Mouse (Mus musculus) A20 (cell line): Measurements from ENCODE around the gene Snrpa.
A peak's percentile ranks its signal among the peaks of the same experiment; 100 is the strongest.

Source experiments
- DNase-seq: peaks from one replicate; pipeline ENCODE4 v3.0.0-alpha.2; 2011; ENCODE audit warnings: low read depth, low spot score

Gene Snrpa

GRCm38 (mm10) chr7:27198779-27199178 is 2.7 kb upstream of the Snrpa start:
- no peak for DNase-seq

GRCm38 (mm10) chr7:27198355-27198754 is 2.3 kb upstream of the Snrpa start:
- no peak for DNase-seq

DNA sequence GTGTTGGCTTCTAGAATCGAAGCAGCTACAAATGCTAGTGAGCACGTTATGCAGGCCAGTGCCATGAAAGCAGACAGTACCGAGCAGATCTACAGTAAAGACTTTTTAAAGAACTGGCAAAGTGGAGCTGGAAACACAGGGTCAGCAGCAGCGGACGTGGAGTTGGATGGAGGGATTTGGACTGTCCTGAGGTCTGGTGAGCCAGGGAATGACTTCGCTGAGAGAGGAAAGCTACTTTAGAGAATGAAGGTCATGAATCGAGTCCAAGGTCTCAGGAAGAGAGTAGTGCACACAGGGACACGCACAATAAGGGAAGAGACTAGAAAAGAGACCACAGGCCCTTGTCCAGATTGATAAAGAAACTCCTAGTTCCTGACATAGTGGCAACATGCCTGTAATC is 1.6 kb upstream of the Snrpa start:
- no peak for DNase-seq

GRCm38 (mm10) chr7:27197136-27197535 is 1.1 kb upstream of the Snrpa start:
- DNase-seq = peak; percentile 24

GRCm38 (mm10) chr7:27193731-27194130 is 2.3 kb downstream of the Snrpa start:
- DNase-seq = no peak

DNA sequence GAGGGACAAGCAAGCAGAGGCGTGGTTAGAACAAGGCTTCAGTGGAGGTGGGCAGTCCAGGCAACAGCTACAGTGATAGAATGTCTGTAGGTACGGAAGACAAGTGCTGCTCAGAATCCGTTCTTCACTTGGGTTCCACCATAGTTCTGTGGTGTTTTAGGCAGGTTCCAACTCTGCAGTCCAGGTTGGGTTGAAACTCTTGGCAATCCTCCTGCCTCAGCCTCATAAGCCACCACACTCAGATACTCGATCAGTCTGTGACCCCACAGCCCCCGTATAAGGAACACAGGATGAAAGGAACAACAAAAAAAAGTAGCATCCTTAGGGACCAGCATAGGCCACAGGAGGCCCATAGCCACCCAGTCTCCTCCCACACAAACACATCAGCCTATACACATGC is 3.6 kb downstream of the Snrpa start:
- DNase-seq = no peak

DNA sequence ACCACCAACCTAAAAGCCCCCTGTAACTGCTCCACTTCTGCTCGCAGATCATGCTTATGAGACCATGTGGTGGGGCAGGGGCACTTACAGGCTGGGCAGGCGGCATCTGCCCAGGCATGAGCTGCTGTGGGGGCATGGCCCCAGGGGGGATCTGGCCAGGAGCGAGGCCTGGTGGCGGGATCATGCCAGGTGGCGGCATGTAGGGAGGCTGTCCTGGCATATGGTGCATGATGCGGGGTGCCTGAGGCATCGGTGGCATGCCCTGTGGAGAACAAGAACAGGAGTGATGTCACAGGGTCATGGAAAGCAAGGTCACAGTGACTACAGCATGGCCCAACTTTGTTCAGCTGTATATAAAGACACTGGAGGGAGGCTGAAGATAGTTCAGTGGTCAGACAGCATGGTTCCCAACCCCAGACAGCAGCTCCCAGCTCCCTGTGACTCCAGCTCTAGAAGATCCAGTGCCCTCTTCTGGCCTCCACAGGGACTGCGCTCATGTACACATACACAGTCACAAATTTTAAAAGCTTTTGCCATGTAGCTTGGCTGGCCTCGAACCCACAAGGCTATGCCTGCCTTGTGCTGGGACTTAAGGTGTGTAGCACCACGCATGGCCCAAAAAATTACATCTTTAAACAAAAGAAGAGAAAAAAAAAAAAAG is 6.7 kb downstream of the Snrpa start:
- DNase-seq = peak; percentile 39

GRCm38 (mm10) chr7:27185986-27186385 is 10.1 kb downstream of the Snrpa start:
- DNase-seq = no peak

- peak; percentile 65 for DNase-seq
Observed at GRCm38 (mm10) chr7:27184964-27185363, 11.1 kb downstream of the Snrpa start.

GRCm38 (mm10) chr7:27182498-27182897 is 13.6 kb downstream of the Snrpa start:
- DNase-seq = no peak

- DNase-seq = no peak
Observed at GRCm38 (mm10) chr7:27180837-27181695, 15.0 kb downstream of the Snrpa start, which contains the start of the genes Gm21983 and Mia. Gene Gm21983, minus strand, starts transcription at chr7:27181086. Gene Mia, minus strand, starts transcription at chr7:27181157.

DNA sequence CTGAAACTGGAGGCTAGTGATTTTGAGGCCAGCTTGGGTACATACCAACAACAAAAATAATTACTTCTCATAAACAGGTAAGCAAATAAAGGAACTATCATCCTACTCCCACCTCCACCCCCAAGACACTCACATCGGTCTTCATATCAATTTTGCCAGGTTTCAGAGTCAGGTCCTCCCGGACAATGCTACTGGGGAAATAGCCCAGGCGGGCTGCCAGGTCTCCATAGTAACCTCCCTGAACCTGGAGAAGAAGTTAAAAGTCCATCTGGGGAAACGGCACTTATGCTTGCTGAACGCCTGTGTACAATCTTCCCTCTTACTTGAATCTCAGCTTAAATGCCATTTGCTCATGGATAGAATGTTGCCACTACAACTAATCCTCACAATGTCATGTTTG is 16.0 kb downstream of the Snrpa start:
- no peak for DNase-seq

DNA sequence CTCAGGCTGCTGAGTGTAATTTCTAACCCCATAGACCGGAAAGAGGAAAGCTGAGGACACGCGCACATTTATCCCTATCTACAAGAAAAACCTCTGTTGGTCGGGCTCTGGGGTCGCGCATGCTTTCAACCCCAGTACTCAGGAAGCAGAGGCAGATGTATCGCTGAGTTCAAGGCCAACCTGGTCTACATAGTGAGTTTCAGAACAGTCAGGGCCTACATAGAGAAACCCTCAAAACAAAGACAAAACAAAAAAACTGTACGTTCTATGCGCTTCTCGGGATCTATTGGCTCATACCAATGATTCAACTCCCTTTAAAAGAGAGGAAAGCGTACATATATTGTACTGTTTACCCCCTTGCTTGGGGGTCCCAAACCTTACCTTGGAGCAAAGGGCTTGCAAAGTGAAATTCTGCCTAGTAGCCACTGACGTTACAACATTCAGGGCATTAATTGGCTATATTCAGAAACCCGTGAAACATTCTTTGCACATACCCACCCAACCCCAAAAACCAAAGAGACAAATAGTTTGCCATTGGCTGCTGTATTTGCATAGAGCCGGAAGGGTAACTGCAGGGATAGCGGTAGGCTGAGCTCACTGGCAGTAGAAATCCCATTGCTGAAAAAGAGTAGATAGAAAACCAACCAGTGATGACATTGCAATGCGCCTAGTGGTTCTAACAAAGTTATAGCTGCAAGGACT is 16.7 kb downstream of the Snrpa start:
- DNase-seq = peak; percentile 93

DNA sequence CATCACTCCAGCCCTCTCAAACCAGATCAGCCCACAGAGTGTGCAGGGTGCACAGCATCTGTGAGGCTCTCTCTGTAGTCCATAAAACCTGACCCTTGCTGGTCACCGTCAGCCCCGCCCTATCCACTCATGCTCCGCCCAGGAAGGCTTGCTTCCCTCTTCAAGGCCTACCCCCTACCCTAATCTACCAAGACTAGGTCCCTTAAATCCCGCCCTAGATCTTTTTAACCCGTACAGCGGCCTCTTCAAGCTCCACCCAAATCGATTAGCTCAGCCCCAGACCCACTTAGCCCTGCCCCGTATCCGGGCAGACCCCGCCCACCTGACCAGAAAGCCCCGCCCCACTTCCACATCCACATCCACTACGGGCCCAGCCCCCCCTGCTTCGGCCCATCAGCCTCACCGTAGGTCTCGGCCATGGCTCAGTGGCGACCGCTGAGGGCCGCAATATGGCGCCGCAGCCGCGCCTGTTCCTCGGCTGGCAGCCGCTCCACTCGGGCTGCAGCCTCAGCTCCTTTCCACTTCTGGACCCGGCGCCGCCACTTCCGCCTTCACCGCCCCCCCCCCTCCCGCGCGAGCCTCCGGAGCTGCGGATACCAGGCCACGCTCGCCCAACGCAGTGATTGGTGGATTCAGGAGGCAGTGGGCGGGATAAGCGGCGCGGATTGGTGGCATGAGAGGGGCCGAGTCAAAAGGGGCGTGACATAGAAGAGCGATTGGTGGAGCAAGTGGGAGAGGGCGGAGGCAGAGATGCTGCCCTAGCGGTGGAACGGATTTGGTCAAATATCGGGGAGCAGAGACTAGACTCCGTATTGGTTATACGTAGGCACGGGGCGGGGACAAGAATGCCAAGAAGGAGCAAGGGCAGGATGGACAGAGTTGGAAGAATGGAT is 17.5 kb downstream of the Snrpa start, which contains the start of gene Rab4b:
Rab4b (minus strand) TSS at position 573 of the 893 bp plus-strand sequence.
- peak; percentile 100 for DNase-seq

DNA sequence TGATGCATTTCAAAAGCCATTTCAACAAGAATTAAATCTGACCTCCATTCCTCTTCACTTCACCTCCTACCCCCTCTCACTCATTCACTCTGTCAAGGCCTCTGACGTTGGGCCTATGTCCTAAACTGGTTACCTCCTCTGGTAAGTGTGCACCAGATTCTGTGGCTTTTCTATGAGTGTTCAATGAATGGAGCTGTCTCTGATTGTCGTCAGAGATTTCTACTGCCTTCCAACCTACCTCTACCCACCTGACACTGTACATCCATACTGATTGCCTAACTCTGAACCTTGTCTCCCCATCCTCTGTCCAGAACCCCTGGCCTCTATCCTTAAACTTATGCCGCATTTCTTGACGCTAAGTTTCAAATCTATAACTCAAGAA is 18.1 kb downstream of the Snrpa start:
- no peak for DNase-seq

- DNase-seq = no peak
Observed at GRCm38 (mm10) chr7:27174896-27175295, 21.2 kb downstream of the Snrpa start.

DNA sequence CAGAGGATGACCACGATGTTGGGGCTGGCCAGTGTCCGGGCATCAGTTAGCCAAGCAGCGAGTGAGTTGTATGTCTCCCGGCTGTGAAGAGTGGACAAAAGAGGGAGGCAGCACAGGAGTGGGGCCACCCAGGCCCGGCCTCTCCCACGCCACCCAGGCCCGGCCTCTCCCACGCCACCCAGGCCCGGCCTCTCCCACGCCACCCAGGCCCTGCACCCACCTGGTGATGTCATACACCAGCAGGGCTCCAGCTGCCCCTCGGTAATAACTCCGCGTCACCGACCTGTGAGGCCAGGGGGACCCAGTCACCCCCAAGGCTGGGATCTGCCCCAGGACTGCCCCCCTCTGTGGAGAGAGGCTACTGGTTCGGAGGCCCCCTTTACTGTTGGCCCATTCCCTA is 21.6 kb downstream of the Snrpa start:
- no peak for DNase-seq

- no peak for DNase-seq
Observed at GRCm38 (mm10) chr7:27170981-27171380, 25.1 kb downstream of the Snrpa start.

DNA sequence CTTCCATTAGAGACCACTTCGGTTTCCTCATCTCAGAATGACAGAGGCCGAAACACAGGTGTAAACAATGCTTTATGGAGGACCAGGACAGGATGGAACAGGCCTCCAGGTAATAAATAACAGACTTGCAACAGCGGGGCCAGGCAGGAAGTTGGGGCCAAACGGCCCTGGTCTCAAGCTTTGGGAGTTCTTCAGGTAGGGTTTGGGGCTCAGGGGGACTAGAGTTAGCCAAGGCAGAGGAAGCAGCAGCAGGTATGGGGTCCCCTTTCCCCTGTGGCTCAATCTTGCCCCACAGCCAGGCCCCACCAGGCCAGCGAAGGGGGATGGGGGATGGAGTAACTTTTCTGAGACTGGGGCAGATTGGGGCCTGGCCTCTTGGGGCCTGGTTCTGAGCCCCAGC is 27.7 kb downstream of the Snrpa start:
- DNase-seq = peak; percentile 54

- DNase-seq = no peak
Observed at GRCm38 (mm10) chr7:27167475-27168094, 28.5 kb downstream of the Snrpa start.
